Mouse (Mus musculus) left cerebral cortex, adult 18-20 months (tissue): ENCODE data around the gene Gm11938. TPM values are rescaled to one million over a fixed set of nuclear protein-coding genes. Genes with fewer than 3 reads are reported as not detected.
"Not testable (repeated sequence)": the region's sequence is repeated elsewhere in the genome, so short reads cannot be mapped to it uniquely, and the experiment has no call there.

Source experiments
- DNase-seq, 2 experiments: peaks; one replicate each; pipeline ENCODE4 v3.0.0; 2021 to 2022; ENCODE audit warnings: low spot score in 2 of 2, mixed read lengths in 1 of 2
- long read RNA-seq, 2 experiments: library from polyadenylated mRNA; stranded (forward); transcript quantifications; one replicate each; pipeline ENCODE4 v2.0.0; 2021
- total RNA-seq, 2 experiments: library from RNA; stranded (reverse); gene quantifications; 2 replicates each; pipeline ENCODE4 v1.2.3; 2021

Gene Gm11938
- not detected for total RNA-seq
- long read RNA-seq, experiment 1: 0 reads
- long read RNA-seq, experiment 2: 0 reads

DNA sequence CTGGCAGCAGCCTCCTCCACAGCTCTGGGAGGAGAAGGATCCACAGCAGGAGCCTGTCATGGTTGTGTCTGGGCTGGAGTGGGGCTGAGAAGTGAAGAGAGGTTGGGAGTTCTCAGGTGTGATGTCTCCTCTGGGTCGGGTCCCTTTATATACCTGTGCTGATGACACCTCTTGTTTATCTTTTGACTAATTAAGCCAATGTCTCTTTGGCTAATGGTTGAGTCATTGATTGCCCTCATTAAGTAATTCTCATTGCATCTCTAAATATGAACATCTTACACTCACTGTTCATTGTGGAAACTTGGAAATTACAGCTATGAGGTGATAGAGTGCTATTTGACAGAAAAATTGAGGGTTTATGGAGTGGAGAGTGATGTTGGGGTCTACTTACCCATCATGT lies at the start of gene Gm11938:
Gm11938 (minus strand) TSS at position 101 of the 400 bp plus-strand sequence.
- not testable (repeated sequence) for DNase-seq

DNA sequence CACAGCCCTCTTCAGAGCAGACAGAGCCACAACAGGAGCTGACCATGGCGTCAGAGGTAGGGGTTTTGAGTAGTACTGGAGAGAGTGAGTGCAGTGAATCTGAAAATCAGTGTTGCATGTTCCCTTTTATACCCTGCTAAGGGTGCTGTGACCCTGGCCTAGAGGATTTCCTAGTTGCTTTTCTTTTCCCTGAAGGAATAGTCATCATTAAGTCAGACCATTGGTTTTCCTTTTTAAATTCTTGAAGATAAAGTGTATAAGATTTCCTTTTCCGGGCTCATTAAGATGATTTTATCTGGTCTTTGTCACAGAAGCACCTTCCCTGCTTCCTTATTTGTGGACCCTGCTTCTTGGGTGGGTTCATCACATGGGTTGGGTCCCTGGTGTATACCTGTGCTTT lies 47.0 kb upstream of the Gm11938 start, which contains the start of gene Gm11555:
Gm11555 (minus strand) TSS at position 101 of the 400 bp plus-strand sequence.
- no peak for DNase-seq

DNA sequence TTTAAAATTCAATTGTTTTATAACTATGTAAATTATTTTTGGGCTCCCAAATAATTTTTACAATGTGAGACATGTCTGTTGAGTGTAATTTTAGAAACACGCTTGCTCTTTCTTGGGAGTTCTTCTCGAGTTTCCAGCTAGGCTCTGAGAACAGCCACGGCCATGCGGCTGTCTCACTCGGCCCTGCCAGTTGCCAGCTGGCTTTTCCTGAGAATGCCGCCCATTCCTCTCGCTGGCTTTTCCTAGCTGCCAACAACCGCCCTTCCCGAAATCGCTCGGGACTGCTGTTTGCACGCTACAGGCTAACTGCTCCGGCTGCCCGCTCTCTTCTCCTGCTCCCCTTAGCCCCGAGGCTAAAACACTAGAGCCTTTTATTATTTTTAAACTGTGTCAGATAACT lies 43.3 kb upstream of the Gm11938 start:
- DNase-seq: peak; percentile 11 to 41

DNA sequence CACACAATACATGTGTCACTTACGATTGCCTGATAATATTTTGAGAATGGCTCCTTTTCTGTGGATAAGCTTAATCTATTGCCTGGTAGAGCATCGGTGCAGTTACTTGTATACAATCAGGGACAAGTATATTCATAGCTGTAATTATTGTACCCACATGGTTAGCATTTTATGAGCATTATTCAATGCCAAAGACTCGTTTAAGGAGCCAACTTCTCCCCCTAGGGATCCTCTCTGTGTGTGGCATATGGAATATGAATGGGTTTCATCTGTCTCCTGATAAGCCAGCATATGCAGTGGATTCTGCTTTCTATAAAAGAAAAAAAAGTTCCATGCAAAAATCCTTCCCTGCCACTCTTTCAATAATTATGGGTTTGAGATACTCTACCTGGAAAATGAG lies 41.2 kb upstream of the Gm11938 start:
- no peak for DNase-seq

DNA sequence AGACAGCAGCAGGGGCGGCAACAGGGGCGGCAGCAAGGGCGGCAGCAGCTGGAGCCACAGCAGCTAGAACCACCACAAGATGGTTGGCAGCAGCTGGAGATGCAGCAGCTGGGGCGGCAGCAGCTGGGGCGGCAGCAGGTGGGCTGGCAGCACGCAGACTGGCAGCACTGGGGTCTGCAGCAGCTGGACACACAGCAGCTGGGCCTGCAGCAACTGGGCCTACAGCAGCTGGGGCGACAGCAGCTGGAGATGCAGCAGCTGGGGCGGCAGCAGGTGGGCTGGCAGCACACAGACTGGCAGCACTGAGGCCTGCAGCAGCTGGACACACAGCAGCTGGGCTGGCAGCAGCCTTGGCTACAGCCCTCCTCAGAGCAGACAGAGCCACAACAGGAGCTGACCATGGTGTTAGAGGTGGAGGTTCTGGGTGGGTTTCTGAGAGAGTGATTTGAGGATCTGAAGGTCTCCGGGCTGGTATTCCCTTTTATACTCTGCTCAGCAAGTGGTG lies 40.6 kb upstream of the Gm11938 start, which contains the start of gene Krtap4-7:
Krtap4-7 (minus strand) TSS at position 455 of the 505 bp plus-strand sequence.
- not testable (repeated sequence) for DNase-seq

DNA sequence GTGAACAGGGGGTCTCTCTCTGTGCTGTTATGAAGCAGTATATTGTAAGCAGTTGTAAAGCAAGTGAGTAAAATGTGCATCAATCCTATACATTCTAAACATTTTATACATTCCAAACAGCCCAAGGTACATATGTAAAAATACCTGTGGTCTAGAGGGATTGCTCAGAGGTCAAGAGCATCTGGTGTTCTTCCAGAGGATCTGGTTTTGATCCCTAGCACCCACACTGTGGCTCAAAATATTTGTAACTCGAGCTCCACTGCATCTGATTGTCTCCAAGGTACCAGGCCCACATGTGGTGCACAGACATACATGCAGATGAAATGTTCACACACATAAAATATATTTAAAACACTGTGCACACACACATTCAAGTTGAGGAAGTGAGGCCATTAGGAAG lies 37.8 kb upstream of the Gm11938 start:
- DNase-seq: no peak

DNA sequence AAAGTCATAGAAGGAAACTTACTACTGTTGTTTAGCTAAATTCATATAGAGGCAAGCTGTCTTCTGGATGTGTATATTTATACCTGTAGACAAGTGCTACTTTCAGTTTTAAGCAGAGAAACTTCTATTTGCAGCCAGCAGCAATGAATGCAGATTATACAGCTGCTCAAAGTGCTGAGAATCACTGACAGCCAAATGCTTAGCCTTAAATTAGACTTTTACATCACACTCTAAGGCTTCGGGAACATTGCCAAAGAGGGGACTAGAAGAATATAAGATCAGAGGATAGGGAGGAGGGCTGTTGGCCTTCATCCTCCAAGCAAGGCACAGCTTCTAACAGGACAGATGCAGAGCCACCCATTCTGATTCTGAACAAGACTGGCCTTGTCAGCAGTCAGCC lies 34.0 kb upstream of the Gm11938 start:
- DNase-seq: no peak

DNA sequence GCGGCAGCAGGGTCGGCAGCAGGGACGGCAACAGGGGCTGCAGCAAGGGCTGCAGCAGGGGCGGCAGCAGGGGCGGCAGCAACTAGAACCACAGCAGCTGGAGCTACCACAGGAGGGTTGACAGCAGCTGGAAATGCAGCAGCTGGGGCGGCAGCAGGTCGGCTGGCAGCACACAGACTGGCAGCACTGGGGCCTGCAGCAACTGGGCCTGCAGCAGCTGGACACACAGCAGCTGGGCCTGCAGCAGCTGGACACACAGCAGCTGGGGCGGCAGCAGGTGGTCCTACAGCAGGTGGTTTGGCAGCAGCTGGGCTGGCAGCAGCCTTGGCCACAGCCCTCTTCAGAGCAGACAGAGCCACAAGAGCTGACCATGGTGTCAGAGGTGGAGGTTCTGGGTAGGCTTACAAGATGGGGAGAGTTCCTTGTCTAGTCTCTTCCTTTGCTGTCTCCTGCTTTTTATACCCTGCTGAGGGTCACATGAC lies 31.6 kb upstream of the Gm11938 start, which contains the start of gene Krtap4-2:
Krtap4-2 (minus strand) TSS at position 432 of the 482 bp plus-strand sequence.
- DNase-seq: no peak

DNA sequence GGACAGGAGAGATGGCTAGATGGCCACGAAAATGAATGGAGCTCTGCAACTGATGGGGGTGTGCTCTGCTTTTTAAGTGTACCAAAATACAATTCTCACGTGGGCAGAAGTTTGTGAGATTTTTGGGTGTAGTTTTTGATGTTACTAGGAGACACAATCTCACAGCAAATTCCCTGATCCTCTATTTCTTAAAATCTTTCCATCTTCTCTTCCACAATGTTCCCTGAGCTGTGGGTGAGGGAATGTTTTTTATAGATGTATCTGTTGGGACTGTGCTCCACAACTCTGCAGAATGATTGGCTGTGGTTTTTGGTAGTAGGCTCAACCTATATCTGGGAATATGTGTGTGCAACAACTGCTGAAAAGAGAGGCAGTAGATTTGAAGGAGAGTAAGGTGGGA lies 30.2 kb upstream of the Gm11938 start:
- DNase-seq: peak in 1 of 2 experiments; percentile 29

DNA sequence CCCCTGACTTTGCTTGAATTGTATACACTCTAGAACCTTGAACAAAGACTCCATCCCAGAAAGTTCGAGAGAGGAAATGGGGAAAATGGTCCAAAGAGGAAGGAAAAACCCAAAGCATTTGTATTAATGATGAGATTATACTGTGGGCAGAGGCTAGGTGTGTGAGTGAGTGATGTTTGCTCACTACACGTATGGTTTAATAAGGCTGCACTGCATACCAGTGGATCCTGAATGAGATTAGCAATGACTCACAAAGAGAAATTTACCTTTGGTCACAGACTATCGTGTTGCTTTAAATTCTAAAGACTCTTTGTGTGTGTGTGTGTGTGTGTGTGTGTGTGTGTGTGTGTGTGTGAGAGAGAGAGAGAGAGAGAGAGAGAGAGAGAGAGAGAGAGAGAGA lies 27.8 kb upstream of the Gm11938 start:
- no peak for DNase-seq

DNA sequence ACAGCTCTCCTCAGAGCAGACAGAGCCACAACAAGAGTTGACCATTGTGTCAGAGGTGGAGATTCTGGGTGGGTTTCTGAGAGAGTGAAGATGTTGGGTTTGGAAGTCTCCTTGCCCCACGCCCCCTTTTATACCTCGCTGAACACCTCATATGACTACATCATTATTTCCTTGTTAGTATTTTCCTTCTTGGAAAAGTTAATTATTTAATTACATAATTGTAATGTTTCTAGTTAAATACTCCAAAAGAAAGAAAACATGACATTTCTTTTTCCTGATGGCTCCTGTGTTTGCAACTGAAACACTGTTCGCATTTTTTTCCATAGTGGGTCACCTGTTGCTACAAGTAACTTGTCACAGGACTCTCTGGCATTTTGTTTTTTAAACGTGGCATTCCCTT lies 25.0 kb upstream of the Gm11938 start, which contains the start of gene Krtap4-1:
Krtap4-1 (minus strand) TSS at position 101 of the 400 bp plus-strand sequence.
- DNase-seq: no peak

DNA sequence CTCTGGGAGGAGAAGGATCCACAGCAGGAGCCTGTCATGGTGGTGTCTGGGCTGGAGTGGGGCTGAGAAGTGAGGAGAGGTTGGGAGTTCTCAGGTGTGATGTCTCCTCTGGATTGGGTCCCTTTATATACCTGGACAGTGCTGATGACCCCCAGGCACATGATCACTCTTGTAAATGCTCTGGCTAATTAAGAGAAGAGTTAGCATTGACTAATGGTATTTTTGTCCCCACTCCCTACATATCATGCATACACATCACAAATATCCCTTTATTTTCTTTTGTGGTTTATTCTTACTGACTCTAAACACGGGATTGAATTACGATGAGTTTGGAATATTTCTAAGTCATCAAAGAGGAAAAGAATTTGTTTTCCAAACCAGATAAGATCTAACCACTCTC lies 17.2 kb upstream of the Gm11938 start, which contains the start of gene Gm11562:
Gm11562 (minus strand) TSS at position 101 of the 400 bp plus-strand sequence.
- no peak for DNase-seq

DNA sequence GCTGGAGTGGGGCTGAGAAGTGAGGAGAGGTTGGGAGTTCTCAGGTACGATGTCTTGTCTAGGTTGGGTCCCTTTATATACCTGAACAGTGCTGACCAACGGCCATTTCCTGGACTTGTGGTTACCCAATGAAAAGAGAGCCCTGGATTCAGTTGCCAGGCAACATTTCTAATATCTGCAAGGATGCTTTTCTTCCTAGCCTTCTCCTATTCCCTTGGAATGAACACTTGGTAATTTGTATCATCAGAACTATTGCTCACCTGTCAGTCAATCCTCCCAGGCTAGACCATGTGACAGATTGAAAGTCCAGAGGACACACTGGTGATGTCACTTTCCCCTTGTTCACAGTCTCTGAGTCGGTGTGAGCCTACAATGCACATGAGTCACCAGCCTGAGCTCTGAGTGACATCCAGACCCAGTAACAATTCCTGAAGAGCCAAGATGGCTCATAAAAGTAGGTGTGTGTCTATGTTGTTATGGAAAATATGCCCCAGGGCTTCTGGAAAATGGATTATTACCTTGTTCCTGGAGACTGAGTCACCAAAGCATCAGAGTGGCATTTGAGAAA lies 11.8 kb upstream of the Gm11938 start, which contains the start of gene Krtap2-4:
Krtap2-4 (minus strand) TSS at position 51 of the 568 bp plus-strand sequence.
- no peak for DNase-seq

DNA sequence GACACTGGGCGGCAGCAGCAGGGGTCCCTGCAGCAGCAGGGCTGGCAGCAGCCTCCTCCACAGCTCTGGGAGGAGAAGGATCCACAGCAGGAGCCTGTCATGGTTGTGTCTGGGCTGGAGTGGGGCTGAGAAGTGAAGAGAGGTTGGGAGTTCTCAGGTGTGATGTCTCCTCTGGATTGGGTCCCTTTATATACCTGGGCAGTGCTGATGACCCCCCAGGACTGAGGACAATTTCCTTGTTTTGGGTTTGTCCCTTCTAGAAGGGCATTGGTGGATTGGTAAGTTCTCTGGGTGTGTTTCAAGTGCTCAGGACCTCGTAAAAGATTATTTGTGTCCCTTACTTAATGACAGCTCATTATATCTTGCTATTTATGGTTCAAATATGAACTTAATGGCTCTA lies 7.0 kb upstream of the Gm11938 start, which contains the start of gene Gm11937:
Gm11937 (minus strand) TSS at position 101 of the 400 bp plus-strand sequence.
- not testable (repeated sequence) for DNase-seq

DNA sequence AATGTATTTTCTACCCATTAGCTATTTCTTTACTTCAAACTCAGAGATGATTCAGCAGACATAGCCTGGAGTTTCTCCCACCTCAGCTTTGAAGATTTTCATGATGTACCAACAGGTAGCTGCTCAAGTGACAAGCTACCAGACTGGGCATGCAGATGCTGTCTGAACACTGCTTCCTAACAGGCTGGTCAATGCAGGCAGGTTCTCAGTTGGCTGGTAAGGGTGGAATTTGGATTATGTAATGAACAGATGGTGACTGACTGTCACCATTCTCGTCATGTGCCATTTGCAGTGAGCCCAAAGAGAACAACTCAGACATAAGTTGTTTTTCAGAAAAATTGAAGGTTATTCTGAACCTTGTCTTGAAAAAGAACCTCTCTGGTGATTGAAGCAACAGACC lies 6.0 kb upstream of the Gm11938 start:
- peak; percentile 25 to 46 for DNase-seq

DNA sequence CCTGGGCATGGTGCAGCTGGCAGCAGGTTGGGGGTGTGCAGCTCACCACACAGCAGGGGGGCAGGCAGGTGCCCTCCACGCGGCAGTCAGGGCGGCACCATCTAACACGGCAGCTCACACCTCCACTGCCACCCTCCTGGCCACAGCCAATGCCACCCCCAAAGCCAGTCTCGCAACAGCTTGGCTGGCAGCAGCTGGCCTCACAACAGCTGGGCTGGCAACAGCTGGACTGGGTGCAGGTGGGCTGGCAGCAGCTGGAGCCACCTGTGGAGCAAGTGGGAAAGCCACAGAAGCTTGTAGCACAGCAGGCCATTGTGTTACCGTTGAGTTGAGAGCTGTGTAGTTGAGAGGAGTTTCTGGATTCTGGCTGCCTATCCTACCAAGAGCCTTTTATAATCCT lies 5.4 kb downstream of the Gm11938 start, which contains the start of gene Krtap9-3:
Krtap9-3 (minus strand) TSS at position 364 of the 400 bp plus-strand sequence.
- DNase-seq: not testable (repeated sequence)

DNA sequence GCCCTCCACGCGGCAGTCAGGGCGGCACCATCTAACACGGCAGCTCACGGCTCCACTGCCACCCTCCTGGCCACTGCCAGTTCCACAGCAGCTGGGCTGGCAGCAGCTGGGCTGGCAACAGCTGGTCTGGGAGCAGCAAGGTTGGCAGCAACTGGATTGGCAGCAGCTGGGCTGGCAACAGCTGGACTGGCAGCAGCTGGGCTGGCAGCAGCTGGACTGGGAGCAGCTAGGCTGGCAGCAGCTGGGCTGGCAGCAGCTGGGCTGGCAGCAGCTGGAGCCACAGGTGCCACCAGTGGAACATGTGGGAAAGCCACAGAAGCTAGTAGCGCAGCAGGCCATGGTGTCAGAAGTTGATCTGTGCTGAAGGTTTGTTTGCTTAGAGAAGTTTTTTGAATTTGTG lies 12.1 kb downstream of the Gm11938 start, which contains the start of gene Krtap1-3:
Krtap1-3 (minus strand) TSS at position 359 of the 400 bp plus-strand sequence.
- no peak for DNase-seq

DNA sequence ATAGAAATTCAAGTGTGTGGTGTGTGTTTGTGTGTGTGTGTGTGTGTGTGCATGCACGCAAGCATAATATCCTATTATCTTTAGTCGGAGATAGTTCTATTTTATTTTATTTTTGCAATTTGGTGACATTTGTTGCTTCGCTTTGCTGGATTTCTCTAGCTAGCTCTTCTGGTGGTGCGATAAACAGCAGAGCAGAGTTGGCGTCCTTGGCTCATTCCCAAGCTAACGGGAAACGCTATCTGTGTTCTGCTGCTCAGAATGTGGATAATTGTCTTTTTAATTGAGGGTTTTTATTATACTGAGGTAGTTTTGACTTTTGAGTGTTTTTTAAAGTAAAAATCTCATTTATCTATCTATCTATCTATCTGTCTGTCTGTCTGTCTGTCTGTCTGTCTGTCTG lies 18.0 kb downstream of the Gm11938 start:
- peak; percentile 14 to 32 for DNase-seq

DNA sequence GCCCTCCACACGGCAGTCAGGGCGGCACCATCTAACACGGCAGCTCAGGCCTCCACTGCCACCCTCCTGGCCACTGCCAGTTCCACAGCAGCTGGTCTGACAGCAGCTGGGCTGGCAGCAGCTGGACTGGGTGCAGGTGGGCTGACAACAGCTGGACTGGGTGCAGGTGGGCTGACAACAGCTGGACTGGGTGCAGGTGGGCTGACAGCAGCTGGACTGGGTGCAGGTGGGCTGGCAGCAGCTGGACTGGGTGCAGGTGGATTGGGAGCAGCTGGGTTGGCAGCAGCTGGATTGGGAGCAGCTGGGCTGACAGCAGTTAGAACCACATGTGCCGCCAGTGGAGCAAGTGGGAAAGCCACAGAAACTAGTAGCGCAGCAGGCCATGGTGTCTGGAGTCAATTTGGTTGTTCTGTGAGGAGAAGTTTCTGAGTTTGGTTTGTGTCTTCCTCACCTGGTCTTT lies 19.8 kb downstream of the Gm11938 start, which contains the start of gene Krtap1-4:
Krtap1-4 (minus strand) TSS at position 410 of the 460 bp plus-strand sequence.
- no peak for DNase-seq

DNA sequence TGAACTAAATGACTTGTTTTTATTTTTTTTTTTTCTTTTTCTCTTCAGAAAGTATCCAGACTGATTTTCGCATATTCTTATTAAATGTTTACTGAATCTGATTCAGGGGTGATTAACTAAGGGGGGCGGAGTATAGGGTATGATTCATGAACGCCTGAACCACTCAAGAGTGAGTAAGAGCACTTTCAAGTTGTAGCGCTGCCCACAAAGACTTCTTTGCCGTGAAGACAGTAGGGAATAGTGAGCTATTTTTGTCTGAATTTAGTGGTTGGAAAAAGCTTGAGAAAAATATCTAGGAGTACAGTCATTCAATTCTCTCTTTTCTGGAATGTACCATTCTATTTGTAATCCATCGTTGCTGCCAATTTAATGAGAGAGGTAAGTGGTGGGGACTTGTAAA lies 21.5 kb downstream of the Gm11938 start:
- no peak for DNase-seq

DNA sequence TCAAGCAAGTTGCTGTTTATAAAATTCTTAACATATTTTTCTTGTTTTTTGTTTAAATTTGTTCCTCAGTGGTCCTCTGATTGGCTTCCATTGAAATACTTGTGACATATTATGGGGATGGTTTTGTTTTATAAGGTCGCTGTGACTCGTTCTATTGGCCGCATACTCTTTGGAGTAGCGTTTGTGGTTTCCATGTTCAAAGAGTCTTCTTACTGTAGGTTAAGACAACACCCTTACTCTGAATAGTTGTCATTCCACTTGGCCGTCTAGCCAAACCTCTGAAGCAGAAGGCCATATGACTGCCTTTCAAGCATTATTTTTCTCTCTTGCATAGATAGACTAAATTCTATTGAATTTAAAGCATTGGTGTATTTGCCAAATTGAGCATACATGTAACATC lies 22.1 kb downstream of the Gm11938 start:
- DNase-seq: no peak

DNA sequence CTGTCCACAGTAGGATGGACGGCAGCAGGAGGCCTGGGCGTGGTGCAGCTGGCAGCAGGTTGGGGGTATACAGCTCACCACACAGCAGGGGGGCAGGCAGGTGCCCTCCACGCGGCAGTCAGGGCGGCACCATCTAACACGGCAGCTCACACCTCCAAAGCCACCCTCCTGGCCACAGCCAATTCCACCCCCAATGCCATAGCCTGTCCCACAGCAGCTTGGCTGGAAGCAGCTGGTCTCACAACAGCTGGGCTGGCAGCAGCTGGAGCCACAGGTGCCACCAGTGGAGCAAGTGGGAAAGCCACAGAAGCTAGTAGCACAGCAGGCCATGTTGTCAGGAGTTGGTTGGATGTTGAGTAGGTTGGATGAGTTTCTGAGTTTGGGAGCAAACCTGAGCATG lies 22.5 kb downstream of the Gm11938 start, which contains the start of gene Krtap1-5:
Krtap1-5 (minus strand) TSS at position 381 of the 400 bp plus-strand sequence.
- DNase-seq: no peak
